Mouse (Mus musculus): ENCODE measurements around the gene Gm17334. TPM values are rescaled to one million over a fixed set of nuclear protein-coding genes. Genes with fewer than 3 reads are reported as not detected.

Gm17334 gene
- total RNA-seq, 1 experiment from 2014 or later = 0.69 TPM

GRCm38 (mm10) chr11:53774659-53775255, 1.8 kb upstream of the Gm17334 start:
- ATAC-seq (replicated peaks; ENCODE audit: low read depth, poor library complexity, severe bottlenecking) = no peak

GRCm38 (mm10) chr11:53773641-53774360, 814 bp upstream of the Gm17334 start:
- no peak for ATAC-seq (replicated peaks; ENCODE audit: low read depth, poor library complexity, severe bottlenecking)

GRCm38 (mm10) chr11:53772536-53772935, 451 bp downstream of the Gm17334 start:
- ATAC-seq (replicated peaks; ENCODE audit: low read depth, poor library complexity, severe bottlenecking) = peak; percentile 34; the same call in 1 of the 2 replicates

GRCm38 (mm10) chr11:53771001-53771744, 1.8 kb downstream of the Gm17334 start:
- no peak for ATAC-seq (replicated peaks; ENCODE audit: low read depth, poor library complexity, severe bottlenecking)

DNA sequence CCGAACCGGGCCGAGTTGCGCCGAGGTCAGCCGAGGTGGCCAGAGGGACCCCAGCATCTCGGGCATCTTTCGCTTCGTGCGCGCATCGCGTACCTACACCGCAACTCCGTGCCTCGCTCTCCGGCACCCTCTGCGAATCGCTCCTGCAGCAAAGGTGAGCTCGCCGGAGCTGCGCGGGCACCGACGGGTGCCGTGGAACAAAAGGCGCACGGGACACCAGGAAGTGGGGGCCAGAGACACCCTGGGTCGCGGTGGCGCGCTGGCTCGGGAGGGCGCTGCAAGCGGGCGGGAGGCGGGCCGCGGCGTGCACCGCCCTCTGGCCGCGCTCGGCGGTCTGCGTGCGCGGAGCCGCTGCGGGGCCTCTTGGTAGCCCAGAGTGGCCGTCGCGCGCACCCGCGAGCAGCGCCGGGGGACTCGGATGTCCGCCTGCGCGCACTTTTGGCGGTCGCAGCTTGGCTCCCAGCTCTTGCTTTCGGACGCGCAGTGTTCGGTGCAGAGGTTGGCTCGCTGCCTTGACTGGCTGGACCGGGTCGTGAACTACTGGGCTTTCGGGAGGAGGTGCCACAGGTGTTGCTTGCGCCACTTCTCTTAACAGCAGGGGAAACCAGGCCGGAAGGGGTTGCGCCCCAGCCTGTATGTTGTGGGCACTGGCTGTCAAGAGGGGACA, 2.7 kb downstream of the Gm17334 start:
- peak; percentile 34 for ATAC-seq (replicated peaks; ENCODE audit: low read depth, poor library complexity, severe bottlenecking)

DNA sequence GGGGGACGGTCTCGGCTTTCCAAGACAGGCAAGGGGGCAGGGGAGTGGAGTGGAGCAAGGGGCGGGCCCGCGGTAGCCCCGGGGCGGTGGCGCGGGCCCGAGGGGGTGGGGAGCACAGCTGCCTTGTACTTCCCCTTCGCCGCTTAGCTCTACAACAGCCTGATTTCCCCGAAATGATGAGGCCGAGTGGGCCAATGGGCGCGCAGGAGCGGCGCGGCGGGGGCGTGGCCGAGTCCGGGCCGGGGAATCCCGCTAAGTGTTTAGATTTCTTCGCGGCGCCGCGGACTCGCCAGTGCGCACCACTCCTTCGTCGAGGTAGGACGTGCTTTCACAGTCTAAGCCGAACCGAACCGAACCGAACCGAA, 3.2 kb downstream of the Gm17334 start, which contains the start of gene Irf1:
Gene Irf1 (plus strand): TSS at position 255 of the 365 bp plus-strand sequence.
- ATAC-seq (replicated peaks; ENCODE audit: low read depth, poor library complexity, severe bottlenecking) = peak; percentile 83

DNA sequence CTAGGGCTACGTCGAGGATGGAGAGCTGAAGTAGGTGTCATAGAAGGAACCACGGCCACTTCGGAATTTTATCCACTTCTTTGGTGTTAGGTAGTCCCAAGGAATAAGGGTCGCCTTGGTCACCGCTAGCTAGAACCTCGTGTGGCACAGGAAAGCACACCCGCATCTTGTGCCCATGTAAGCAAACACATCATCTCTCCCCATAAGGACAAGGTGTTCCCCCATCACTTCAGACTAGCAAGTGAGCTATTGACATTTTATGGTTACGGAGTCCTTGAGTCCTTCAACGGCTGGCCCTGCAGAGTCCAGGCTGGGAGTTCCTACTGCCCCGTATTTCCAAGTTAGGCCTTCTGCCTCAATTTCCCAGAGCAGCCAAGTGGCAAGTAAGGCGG, 3.8 kb downstream of the Gm17334 start:
- no peak for ATAC-seq (replicated peaks; ENCODE audit: low read depth, poor library complexity, severe bottlenecking)

- no peak for ATAC-seq (replicated peaks; ENCODE audit: low read depth, poor library complexity, severe bottlenecking)
Measured at GRCm38 (mm10) chr11:53768422-53769184, 4.4 kb downstream of the Gm17334 start.

DNA sequence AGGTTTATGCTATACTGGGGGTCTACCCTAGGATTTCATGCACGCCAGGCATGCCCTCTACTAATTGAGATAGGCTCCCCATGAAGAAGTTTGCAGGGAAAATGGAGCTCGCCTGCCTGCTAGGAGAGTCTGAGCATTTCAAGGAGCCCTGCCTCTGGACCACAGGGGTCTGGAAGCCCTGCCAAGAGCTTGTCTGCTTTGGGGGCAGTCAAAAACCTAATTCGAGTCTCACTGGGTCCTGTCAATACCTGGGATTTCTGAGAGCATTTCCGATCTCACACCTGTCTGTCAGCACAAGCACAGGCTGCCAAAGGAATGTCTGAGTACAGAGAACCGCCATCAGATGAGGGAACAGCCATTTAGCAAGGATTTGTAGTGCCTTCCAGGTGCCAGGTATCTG, 8.4 kb downstream of the Gm17334 start:
- no peak for ATAC-seq (replicated peaks; ENCODE audit: low read depth, poor library complexity, severe bottlenecking)

- ATAC-seq (replicated peaks; ENCODE audit: low read depth, poor library complexity, severe bottlenecking) = peak; percentile 79
Measured at GRCm38 (mm10) chr11:53763496-53764140, 9.4 kb downstream of the Gm17334 start.

- ATAC-seq (replicated peaks; ENCODE audit: low read depth, poor library complexity, severe bottlenecking) = peak; percentile 42
Measured at GRCm38 (mm10) chr11:53762827-53763495, 10.0 kb downstream of the Gm17334 start.

GRCm38 (mm10) chr11:53762426-53762825, 10.6 kb downstream of the Gm17334 start:
- no peak for ATAC-seq (replicated peaks; ENCODE audit: low read depth, poor library complexity, severe bottlenecking)

DNA sequence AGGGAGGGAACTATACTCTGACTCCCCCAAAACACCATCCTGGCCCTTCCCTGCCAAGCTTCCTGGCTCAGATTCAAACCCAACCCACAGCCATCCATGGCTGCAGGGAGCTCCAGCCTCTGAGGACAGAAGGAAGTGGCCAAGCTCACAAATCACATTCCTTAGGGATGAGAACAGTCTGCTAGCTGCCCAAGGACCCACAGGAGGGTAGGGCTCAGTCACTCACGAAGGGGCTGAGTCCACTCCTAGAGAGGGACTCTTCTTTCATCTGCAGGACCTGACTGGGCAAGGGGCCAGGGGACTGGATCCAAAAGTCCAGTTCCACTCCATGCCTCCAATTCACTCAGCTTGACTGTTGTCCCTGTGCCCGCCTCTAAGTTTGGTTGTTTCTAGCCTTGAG, 11.2 kb downstream of the Gm17334 start:
- ATAC-seq (replicated peaks; ENCODE audit: low read depth, poor library complexity, severe bottlenecking) = no peak

DNA sequence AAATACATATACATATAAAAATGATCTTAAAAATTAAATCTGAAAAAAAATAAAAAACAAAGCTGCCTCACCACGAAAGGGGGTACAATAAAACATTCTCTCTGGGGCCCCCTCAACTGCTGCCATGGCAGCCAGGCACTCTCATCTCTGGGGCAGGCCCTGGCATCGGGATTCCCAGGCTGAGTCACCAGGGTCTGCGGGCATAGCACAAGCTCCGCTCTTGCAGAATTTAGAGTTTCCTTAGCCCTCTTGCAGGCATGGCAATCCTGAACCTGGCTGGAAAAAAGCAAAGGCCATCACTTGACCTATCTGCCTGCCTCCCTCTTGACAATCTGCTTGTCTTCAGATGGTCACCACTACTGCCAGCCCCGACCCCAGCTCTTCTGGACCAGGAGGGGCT, 11.7 kb downstream of the Gm17334 start:
- no peak for ATAC-seq (replicated peaks; ENCODE audit: low read depth, poor library complexity, severe bottlenecking)

GRCm38 (mm10) chr11:53759545-53760406, 13.2 kb downstream of the Gm17334 start:
- no peak for ATAC-seq (replicated peaks; ENCODE audit: low read depth, poor library complexity, severe bottlenecking)

- no peak for ATAC-seq (replicated peaks; ENCODE audit: low read depth, poor library complexity, severe bottlenecking)
Measured at GRCm38 (mm10) chr11:53758791-53759351, 14.1 kb downstream of the Gm17334 start.

DNA sequence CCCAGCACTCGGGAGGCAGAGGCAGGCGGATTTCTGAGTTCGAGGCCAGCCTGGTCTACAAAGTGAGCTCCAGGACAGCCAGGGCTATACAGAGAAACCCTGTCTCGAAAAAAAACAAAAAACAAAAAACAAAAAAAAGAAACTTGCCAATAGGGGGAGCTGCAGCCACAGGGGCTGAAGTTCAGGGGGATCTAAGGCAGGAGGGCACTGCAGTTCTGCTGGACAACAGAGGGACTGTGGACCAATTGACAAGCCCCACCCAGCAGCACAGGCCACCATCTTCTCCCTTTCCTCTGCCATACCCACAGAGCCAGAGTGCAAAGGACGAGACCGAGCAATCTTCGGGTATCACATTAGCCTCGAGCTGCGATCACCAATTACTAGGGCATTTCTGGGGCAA, 15.0 kb downstream of the Gm17334 start:
- ATAC-seq (replicated peaks; ENCODE audit: low read depth, poor library complexity, severe bottlenecking) = 0 out of 2 replicates have a peak, but pooled peaks have one; percentile 36

GRCm38 (mm10) chr11:53757612-53758011, 15.4 kb downstream of the Gm17334 start:
- no peak for ATAC-seq (replicated peaks; ENCODE audit: low read depth, poor library complexity, severe bottlenecking)

All from common myeloid progenitor, adult 5-6 weeks (primary cell).